Mouse (Mus musculus) ES-Bruce4 (cell line): ENCODE measurements around the gene Haao.

Source experiments
- CTCF ChIP-seq: IDR thresholded peaks from one replicate; pipeline ENCODE4 v1.8.1; 2011; ENCODE audit warnings: low read depth, low read length
- EP300 ChIP-seq: IDR thresholded peaks from 2 replicates; pipeline ENCODE4 v1.6.1; 2011; ENCODE audit warnings: low read depth, low read length; ENCODE audit not compliant: insufficient read depth

DNA sequence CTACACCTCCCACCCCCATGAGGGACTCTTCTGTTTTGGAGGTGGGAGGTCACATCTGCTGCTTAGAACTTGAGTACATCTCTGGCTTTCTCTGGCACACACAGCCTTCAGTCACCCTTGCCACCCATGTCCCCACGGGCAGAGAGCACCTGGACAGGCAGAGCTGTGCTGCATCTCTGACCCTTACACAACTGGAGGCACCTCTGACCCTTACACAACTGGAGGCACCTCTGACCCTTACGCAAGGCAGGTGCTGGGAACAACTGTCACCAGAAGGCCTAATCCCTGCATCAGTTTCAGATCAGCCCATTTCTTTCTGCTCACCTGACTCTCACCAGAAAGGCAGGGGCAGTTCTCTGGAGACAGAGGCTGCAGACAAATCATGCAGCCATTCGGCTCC, 11.7 kb downstream of the Haao start:
- no peak for TF ChIP-seq CTCF
- no peak for TF ChIP-seq EP300
